Mouse (Mus musculus): Measurements from ENCODE around the gene Acbd4. TPM values are rescaled to one million over a fixed set of nuclear protein-coding genes. Genes with fewer than 3 reads are reported as not detected.

Acbd4 gene
- polyA plus RNA-seq, 1 experiment from 2014 or later, result 17.0 TPM

Other genes with a start within 250 kb of the Acbd4 start
- 188 and 190 TPM in 2 replicates for gene Eftud2, start 220.7 kb upstream of the Acbd4 start, polyA plus RNA-seq (2015; fragmentation: Nextera tagmentation; extraction: Ambion mirVana)
- 2.2 and 2.7 TPM in 2 replicates for gene Ccdc103, start 220.5 kb upstream of the Acbd4 start, polyA plus RNA-seq (2015; fragmentation: Nextera tagmentation; extraction: Ambion mirVana)
- not detected in 2 replicates for gene Fam187a, start 216.5 kb upstream of the Acbd4 start, polyA plus RNA-seq (2015; fragmentation: Nextera tagmentation; extraction: Ambion mirVana)
- 1.3 and 2.3 TPM in 2 replicates for gene Gfap, start 200.8 kb upstream of the Acbd4 start, polyA plus RNA-seq (2015; fragmentation: Nextera tagmentation; extraction: Ambion mirVana)
- gene Kif18b, start 176.6 kb upstream of the Acbd4 start, polyA plus RNA-seq (2015; fragmentation: Nextera tagmentation; extraction: Ambion mirVana), result 3.0 and 4.1 TPM in 2 replicates
- 1.4 TPM in 2 replicates for gene C1ql1, start 155.0 kb upstream of the Acbd4 start, polyA plus RNA-seq (2015; fragmentation: Nextera tagmentation; extraction: Ambion mirVana)
- 31.7 and 37.2 TPM in 2 replicates for gene Nmt1, start 73.5 kb upstream of the Acbd4 start, polyA plus RNA-seq (2015; fragmentation: Nextera tagmentation; extraction: Ambion mirVana)
- gene Dcakd, start 73.3 kb upstream of the Acbd4 start, polyA plus RNA-seq (2015; fragmentation: Nextera tagmentation; extraction: Ambion mirVana), result 162 and 166 TPM in 2 replicates
- 2.5 and 2.6 TPM in 2 replicates for gene Plcd3, start within 50 bp of the Acbd4 start, polyA plus RNA-seq (2015; fragmentation: Nextera tagmentation; extraction: Ambion mirVana)
- gene Hexim1, start 14.5 kb downstream of the Acbd4 start, polyA plus RNA-seq (2015; fragmentation: Nextera tagmentation; extraction: Ambion mirVana), result 3.5 and 4.1 TPM in 2 replicates
- 19.9 and 25.9 TPM in 2 replicates for gene Hexim2, start 30.7 kb downstream of the Acbd4 start, polyA plus RNA-seq (2015; fragmentation: Nextera tagmentation; extraction: Ambion mirVana)
- gene Fmnl1, start 69.4 kb downstream of the Acbd4 start, polyA plus RNA-seq (2015; fragmentation: Nextera tagmentation; extraction: Ambion mirVana), result 2.7 and 6.7 TPM in 2 replicates
- gene 1700023F06Rik, start 106.9 kb downstream of the Acbd4 start, polyA plus RNA-seq (2015; fragmentation: Nextera tagmentation; extraction: Ambion mirVana), result 0.73 and 1.5 TPM in 2 replicates
- 0.22 TPM in 1 of 2 replicates, not detected in the other for gene Spata32, start 116.8 kb downstream of the Acbd4 start, polyA plus RNA-seq (2015; fragmentation: Nextera tagmentation; extraction: Ambion mirVana)
- 2.8 and 4.8 TPM in 2 replicates for gene Map3k14, start 165.8 kb downstream of the Acbd4 start, polyA plus RNA-seq (2015; fragmentation: Nextera tagmentation; extraction: Ambion mirVana)

All from forebrain, embryonic 16.5 days (tissue).